Mouse (Mus musculus) cerebellum, adult 11-12 months (tissue): ENCODE measurements around the gene Ankar.

Experiments
- DNase-seq: peaks from one replicate; pipeline ENCODE4 v3.0.0; 2022

The Ankar gene

DNA sequence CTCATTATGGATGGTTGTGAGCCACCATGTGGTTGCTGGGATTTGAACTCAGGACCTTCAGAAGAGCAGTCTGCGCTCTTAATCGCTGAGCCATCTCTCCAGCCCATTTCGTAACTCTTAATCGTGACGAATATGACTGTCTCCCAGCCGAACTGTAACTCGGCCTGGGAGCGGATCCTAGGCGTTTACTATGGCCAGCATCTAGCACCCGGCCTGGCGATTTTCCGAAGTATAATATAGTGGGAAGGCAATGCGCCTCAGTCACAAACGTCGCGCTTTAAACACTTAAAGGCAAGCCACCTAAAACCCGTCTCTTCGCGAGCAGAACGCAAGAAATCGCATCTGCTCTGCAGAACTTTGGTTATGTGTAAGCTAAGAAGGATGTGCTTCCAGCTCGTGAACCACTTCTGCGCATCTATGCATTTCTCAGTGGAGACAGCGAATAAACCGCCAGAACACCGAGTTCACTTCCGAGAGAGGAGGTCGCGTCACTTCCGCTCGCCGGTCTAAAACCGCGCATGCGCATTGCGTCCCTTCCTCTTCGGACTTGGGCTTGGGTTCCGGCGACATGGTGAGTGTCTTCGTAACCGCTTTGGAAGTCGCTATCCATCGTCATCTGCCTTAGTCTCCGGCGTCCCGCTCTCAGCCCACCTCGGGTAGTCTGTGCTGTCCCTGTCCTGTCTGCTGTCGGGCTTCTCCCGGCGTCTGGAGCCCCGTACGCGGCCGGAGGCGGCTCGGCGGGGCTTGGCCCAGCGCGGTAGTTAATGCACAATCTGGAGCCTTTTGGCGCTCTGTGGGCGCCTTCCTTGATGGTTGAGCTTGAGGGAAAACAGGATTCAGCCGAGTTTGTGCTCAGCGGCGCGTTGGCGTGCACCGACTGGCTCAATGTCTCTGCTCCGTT, 10.6 kb upstream of the Ankar start, which contains the start of gene Rpl37a:
Gene Rpl37a (plus strand): TSS at position 538 of the 901 bp plus-strand sequence.
- DNase-seq = peak; percentile 94

DNA sequence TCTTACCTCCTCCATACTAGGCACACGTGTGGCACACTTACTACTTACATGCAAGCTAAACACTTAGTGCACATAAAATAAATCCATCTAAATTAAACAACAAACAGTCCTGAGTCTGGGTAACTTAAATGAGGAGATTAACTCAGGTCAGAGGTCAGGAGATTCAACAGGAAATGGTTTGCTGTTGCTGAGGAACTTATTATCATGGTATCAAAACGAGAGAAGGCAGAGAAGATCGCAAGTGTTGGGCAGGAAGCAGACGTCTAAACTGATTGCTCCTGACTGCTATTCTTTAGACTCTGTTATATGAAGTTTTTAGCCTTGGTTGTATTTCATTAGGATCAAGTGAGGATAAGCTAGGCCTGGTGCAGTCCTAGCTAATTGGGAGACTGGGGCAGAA, 7.1 kb upstream of the Ankar start:
- DNase-seq = no peak

DNA sequence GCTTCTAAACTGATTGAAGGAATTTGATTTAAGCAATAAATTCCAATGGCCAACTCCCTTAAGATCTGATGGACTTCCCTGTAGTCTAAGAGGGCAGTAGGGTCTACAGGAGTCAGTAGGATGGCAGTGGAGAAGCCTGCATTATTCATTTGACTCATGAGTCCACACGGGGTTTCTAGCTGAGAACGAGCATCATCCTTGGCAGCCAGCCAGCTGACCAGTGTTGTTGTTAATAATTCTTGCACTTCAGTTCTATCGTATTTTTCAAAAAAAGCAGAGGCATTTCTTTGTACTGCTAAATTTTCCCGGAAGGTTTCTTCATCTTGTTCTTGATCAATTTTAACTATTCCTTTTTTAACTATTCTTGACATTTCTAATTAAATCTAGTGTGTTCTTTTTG, 1.7 kb downstream of the Ankar start:
- no peak for DNase-seq

DNA sequence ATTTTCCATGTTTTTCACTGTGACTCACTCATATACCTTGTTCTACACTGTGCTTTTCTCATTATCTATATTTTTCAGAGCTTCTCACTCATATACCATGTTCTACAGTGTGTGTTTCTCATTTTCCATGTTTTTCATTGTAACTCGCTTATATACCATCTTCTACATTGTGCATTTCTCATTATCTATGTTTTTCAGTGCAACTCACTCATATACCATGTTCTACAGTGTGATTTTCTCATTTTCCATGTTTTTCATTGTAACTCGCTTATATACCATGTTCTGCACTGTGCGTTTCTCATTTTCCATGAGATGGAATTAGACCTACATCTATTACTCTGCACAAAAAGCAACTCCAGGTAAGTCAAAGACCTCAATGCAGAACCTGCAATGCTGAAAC, 4.1 kb downstream of the Ankar start:
- DNase-seq = no peak

DNA sequence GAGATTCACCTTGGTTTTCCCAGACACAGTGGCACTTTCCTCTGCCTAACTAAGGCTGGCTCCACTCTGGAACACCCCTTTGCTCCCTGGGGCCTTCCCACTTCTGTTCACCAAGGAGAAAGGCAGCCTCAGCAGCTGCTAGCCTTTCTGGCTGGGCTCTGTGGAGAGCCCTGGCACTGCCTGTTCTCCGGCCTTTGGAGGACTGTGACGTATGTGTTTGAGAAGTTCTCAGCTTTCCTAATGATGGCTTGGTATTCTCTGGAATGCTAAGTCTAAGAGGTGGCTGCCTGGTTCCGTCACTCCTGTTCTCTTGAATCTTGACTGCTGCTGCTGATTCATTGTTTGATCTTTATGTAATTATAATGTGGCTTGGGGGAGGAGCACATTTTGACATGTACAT, 27.3 kb downstream of the Ankar start:
- no peak for DNase-seq

DNA sequence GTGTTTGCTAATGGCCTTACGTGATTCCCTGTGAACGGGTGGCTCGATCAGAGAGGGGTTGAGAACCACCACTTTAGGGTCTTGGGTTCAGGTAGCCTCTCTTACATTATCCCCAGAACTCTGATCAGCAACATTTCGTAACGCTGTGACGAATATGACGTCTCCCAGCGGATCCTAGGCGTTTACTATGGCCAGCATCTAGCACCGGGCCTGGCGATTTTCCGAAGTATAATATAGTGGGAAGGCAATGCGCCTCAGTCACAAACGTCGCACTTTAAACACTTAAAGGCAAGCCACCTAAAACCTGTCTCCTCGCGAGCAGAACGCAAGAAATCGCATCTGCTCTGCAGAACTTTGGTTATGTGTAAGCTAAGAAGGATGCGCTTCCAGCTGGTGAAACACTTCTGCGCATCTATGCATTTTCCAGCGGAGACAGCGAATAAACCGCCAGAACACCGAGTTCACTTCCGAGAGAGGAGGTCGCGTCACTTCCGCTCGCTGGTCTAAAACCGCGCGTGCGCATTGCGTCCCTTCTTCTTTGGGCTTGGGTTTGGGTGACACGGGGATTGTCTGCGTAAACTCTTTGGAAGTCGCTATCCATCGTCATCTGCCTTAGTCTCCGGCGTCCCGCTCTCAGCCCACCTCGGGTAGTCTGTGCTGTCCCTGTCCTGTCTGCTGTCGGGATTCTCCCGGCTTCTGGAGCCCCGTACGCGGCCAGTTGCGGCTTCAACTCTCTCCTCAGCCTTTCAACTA, 59.5 kb downstream of the Ankar start:
- peak; percentile 36 for DNase-seq

DNA sequence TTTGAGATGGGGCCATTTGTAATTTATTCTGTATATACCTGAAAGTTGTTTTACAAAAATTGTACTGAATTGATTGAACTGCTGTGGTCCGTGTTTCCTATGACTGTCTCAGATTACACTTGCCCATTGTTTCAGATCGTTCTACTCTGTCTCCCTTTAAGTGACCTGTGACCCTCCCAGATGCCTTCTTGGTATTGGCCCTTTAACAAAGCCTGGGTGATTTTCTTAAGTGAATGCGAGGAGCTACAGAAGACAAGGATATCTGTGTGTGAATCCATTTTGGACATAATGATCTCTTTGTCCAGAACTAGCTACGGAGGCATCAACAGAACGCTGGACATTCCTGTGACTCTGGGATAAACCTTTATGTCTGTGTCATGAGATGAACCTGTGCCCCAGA, 65.2 kb downstream of the Ankar start:
- DNase-seq = no peak

DNA sequence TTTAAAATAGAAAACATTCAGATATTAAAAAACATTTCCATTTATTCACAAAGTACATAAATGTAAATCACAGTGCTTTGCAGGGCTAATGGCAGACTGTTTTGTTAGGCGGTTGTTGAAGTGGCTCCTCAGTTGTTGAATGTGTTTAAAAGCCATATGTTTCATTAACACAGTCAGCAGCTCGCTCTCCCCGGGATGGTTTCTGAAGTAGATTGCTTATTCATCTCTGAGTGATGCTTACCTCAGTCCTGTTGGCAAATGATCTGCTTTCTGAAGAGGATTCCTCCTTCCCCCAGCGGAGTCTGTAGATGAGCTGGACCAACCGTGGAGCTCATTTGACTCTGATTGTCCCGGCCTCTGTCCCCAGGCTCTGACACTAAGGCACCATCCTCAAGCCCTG, 88.2 kb downstream of the Ankar start:
- no peak for DNase-seq

DNA sequence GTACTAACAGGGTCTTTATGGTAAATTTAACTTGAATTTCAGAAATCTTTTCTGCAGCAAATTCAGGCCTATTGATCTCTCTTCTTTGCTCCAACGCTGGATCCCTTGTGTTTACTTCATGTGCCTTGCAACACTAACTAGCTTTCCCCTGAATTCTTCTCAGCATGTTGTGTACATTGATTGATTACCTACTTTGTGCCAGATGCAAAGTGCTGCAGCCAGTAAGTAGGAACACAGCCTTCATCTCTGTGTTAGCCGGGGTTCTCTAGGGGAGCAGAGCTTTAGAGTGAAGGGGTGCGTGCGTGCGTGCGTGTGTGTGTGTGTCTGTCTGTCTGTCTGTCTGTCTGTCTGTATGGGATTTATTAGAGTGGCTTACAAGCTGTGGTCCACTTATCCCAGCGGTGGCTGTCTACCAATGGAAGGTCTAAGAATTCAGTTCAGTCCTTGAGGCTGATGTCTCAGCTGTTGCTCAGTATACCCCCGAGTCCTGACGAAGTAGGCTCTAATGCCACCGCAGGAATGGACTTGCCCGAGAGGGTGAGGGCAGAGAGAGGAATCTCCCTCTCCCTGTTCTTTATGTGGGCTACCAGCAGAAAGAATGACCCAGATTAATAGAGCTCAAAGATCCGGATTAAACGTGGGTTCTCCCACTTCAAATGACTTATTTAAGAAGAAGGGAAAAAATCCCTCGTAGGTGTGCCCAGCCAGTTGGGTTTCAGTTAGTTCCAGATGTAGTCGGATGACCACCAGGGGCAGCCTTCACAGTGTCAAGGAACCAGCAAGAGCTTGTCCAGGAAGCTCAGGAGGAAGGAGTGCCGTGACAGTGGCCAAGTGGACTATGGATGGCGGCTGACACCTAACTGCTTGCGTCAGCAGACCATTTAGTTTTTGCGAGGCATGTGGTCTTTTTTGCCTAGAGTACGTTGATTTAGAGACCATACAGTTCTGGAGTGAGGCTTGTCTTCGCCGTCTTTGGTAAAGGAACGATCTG, 90.2 kb downstream of the Ankar start:
- DNase-seq = no peak

DNA sequence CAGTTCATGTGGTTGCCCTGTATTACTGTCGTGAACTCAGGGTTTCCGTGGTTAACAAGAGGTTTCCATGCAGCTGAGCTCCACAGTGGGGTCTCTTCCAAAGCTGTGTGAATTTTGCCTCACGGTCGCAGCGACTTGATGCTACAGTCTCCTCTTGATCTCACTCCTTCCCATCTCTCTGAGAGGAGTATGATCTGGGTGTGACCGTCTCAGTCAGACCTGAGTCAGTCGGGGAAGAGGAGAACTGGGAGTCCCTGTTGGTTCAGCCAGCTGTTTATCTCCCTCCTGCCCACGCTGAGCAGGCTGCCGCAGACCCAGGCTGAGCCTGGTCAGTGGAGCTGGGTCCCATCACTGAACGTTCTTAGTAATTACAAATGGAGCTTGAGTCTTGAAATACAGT, 91.2 kb downstream of the Ankar start:
- no peak for DNase-seq

DNA sequence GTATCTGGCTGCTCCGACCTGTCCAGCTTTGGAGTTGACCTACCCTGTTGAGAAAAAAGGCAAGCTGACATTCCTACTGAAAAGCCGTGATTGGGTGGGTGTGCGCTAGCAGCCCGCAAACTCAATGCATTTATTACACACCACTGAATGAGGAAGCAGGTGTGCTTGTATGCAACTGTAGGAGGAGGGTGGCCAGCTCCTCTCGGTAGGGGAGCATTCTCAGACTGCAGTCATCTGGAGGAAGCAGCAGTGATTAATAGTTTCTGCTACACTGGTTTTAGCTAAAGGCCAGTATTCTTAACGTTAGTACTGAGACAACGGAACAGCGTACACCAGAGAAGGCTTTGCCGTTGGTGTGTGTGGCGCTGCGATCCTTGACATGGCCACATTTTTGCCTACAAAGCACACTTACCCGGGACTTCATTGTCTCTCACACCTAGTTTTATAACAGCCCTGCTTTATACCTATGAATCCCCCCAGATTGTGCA, 94.1 kb downstream of the Ankar start:
- no peak for DNase-seq

DNA sequence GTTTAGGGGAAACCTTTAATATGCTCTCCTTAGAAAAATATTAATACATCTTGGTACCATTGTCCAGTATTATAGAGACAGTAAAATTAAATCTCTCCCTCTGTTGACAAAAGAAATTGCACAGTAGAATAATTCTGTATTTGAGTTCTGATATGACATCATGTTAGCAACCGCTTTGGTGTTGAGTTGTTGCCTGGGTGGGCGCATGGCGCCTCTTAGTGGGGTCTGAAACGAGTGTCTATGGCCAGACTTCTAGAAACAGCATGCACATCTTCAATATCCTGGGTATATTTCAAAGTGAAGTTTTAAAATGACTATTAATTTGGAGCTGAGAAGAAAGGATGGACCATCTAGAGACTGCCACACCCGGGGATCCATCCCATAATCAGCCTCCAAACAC, 97.6 kb downstream of the Ankar start:
- no peak for DNase-seq

DNA sequence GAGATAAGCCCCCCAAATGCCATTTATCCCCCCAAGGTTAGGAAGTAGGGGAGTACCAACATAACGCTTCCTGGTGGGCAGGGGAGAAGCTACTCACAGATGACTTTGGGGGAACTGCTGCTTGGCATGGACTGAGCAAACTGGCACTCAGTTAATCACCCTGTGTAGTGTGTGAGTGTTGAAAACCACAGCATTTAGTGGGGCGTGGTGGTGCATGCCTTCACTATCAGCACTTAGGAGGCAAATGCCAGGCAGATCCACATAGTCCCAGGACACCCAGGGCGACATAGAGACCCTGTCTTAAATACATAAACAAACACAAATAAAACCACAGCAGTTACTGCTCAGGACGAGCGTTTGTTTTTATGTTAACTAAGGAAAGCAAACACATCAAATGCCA, 98.2 kb downstream of the Ankar start:
- DNase-seq = no peak

DNA sequence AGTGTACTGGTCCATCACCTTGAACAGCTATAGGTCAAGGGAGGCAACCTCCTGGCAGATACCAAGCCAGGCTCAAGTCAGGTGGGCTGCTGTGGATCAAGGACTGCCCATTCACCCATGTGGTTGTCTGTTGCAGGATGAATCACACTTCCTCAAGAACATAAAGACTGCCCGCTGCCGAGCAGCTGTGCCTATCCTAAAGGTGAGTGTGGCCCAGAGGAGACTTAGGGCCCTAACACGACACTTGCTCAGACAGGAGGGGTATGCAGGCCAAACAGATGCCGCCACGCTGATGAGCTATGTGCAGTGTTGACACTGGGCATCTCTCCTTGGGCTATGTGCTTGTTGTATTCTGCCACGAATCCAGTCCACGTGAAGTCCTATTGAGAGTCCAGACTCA, 99.1 kb downstream of the Ankar start:
- no peak for DNase-seq

DNA sequence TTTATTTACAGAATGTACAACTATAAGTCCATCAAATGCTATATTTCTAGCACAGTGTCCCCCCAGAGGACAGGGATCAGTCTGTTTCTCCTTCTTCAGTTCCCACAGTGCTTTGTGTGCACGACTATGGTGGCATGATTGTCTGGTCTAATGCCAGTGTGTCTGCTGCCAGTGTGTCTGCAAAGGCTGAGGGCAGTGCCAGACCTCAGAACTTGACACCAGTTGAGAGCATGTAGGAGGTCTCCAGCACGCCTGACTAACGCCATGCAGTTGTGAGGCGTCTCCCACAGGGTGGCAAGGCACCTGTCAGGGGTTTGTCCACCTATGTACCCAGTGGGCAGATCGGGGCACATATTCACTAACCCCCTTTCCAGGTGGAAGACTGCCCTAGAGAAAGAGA, 99.6 kb downstream of the Ankar start:
- no peak for DNase-seq

DNA sequence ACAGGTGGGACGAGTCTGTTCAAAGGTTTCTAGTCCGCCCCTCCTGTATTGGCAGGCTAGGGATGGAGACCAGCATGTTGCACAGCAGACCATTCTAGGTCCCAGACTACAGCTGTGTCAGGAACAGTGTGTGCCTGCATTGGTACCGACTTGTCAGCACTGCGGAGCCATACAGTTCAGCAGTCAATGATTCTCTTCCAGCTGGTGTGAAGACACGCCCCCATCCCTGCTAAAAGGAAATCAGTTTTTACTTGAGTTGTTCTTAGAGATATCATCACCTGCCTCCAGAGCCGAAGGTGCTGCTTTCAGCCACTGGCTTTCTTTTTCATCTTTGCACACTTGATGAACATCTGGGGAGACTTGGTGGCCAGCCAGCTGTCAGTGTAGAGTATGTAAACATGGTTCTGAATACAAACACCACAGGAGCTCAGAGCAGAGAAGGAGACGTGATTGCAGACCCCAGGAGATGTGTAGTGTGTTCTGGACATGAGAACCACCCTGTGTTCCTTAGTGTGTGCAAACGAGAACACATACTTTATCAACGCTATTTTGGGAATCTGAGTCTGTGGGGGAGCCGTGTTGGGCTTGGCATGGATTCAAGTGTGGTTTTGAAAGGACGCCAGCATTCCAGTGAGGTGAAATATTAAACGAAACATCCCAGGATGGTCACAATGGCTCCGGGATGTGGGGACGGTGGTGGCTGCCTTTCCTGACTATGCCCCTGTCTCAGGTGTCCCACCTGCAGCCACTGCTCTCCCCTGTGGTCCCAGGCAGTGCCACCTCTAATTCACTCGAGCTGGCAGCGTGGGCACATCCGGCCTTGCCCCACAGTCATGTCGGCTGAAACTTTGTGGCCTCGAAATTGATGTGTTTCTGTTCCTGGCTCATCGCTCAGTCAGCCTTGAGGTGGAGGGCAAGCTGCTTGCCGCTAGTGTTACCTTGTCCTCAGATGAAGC, 101.0 kb downstream of the Ankar start:
- no peak for DNase-seq

DNA sequence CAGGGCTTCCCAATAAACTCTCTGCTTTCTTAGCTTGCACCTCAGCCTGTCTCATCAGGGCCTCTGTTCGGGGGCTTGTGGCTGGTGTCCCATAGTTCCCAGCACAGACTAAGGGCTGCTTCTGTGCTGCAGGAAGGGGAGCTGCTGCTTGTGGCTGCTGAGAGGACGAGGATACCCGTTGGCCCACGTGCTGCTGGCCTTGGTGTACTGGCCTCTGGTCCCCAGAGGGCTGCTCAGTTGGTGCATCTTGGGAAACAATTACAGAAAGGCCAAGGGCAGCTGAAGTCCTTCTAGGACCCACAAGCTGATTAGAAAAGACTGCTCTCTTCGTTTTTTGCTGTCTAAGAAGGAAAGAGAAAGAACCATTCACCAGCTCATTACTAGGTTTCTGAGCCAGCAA, 104.1 kb downstream of the Ankar start:
- DNase-seq = no peak

DNA sequence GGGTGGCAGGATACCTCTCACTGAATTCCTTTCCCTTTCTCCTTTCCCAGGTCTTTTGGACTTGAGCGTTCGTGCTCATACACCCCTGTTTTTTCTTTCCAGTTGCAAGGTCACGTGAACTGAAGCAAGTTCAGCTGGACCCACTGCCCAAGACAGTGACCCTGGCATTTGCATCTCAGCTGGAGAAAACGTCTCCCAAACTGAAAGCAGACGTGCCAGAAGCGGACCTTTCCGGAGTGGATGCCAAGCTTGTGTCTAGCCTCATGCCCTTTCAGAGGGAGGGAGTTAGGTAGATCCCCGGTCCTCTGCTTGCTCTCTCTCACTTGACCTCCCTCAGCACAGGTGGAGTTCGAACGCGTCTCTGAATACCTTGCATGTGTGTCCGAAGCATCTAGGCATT, 104.7 kb downstream of the Ankar start:
- no peak for DNase-seq

DNA sequence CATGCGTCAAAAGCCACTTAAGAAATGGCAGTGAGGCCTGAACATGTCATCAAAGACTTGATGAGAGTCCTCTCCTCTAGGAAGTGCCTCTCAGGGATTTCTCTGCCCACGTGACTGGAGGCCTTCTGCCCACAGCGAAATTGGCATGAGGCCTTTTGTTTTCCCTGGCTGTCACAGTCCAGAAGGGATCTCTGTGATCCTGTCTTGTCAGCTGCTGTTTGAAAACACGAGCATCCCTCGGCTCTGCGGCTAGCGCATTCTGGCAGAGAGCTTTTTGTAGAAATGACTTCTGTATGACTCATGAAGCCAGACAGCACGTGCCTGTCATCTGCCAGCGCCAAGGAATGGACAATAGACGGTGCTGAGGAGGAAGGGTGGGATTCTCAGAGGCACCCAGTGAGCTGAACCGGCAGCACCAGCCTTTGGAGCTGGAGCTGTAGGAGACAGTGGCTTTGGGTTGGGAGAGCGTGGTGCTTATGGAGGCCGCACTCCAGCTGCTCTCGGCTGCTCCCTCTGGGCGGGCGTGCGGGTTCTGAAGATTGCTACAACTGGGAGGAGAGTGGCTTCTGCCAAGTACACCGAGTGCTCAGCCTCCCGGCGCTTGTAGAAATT, 106.9 kb downstream of the Ankar start:
- DNase-seq = peak; percentile 69
